Mouse (Mus musculus) intestine, embryonic 15.5 days (tissue): ENCODE data around the gene Wfdc15b. TPM values are rescaled to one million over a fixed set of nuclear protein-coding genes. Genes with fewer than 3 reads are reported as not detected.
A peak's percentile ranks its signal among the peaks of the same experiment; 100 is the strongest.
"Not testable (repeated sequence)": the region's sequence is repeated elsewhere in the genome, so short reads cannot be mapped to it uniquely, and the experiment has no call there.

Source experiments
- ATAC-seq: fragments of 200-750 bp; cut with Nextera tagmentation; 2 replicates; pipeline ENCODE4 v1.8.0; 2017; ENCODE audit warnings: moderate TSS enrichment, moderate library complexity
- H3K27ac ChIP-seq: fragments of 300-500 bp; sonication (generic); 2 replicates; pipeline ENCODE4 v1.5.1; 2015; ENCODE audit warnings: mild to moderate bottlenecking, inconsistent platforms
- H3K27me3 ChIP-seq: fragments of 300-500 bp; sonication (generic); replicated peaks from 2 replicates; pipeline ENCODE4 v1.6.1; 2015; ENCODE audit warnings: inconsistent platforms
- H3K36me3 ChIP-seq: fragments of 300-500 bp; sonication (generic); 2 replicates; pipeline ENCODE4 v1.6.1; 2015; ENCODE audit warnings: inconsistent platforms
- H3K4me1 ChIP-seq: fragments of 300-500 bp; sonication (generic); replicated peaks from 2 replicates; pipeline ENCODE4 v1.6.1; 2015; ENCODE audit warnings: inconsistent platforms
- H3K4me2 ChIP-seq: fragments of 300-500 bp; sonication (generic); replicated peaks from 2 replicates; pipeline ENCODE4 v1.6.1; 2015; ENCODE audit warnings: mild to moderate bottlenecking, inconsistent platforms
- H3K4me3 ChIP-seq: fragments of 300-500 bp; sonication (generic); replicated peaks from 2 replicates; pipeline ENCODE4 v1.5.1; 2015; ENCODE audit warnings: inconsistent platforms
- H3K9ac ChIP-seq: fragments of 300-500 bp; sonication (generic); 2 replicates; pipeline ENCODE4 v1.6.1; 2015; ENCODE audit warnings: inconsistent platforms
- H3K9me3 ChIP-seq: fragments of 300-500 bp; sonication (generic); 2 replicates; pipeline ENCODE4 v1.6.1; 2016; ENCODE audit warnings: inconsistent platforms
- WGBS: fragments of 180-500 bp; shearing (Covaris S2); methylation state at CpG from one replicate; pipeline ENCODE4 v1.1.7; 2015; 5-methylcytosine and 5-hydroxymethylcytosine counted together
- polyA plus RNA-seq: library from polyadenylated mRNA; unstranded; fragments of >200 nt; fragmentation: Nextera tagmentation; extraction: Ambion mirVana; gene quantifications from 2 replicates; pipeline ENCODE4 v1.2.1, GENCODE M21; 2015

The Wfdc15b gene
- polyA plus RNA-seq: 27.0 and 32.1 TPM in 2 replicates

- H3K4me3 ChIP-seq: 0 out of 2 replicates have a peak within 1 kb of the TSS, but pooled peaks have one; percentile 7
- H3K4me2 ChIP-seq: peak within 1 kb of the TSS; percentile 45
- peak; percentile 81 for ATAC-seq
- no peak within 1 kb of the TSS for H3K27ac ChIP-seq
- no peak within 1 kb of the TSS for H3K9ac ChIP-seq
- WGBS: 41% methylated on average over 11 of the region's 11 CpGs
- H3K9me3 ChIP-seq: no peaks in the 10 kb centered on the region
- H3K4me1 ChIP-seq: no peaks in the 10 kb centered on the region
- H3K27me3 ChIP-seq: no peaks in the 10 kb centered on the region
- no peaks in the 10 kb centered on the region for H3K36me3 ChIP-seq
These were observed at the start of gene Wfdc15b for GRCm38 (mm10) chr2:164221522-164221921. Gene Wfdc15b, minus strand, starts transcription at chr2:164221660.

DNA sequence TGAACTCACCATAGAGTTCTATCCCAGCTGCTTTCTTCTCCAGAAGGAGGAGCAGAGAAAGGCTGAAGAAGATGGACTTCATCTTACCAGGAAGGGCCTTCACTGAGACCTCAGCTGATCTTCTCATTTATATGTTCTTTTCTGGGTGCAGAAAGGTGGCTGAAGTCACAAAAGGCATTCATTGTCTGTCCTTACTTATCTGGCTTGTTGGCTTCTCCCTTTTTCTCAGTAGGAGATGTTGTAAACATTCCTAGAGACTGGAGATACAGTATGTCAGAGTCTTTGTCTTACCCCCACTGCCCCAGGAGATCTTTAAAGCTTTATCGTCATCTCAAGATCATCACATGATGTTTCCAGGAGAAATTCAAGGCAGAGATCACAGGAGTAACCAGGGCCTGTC lies 35.1 kb upstream of the Wfdc15b start, which contains the start of gene Svs3b:
Gene Svs3b, minus strand, starts transcription at position 101 of the 400 bp plus-strand sequence.
- not testable (repeated sequence) for H3K4me3 ChIP-seq, H3K9ac ChIP-seq, H3K4me1 ChIP-seq, H3K27me3 ChIP-seq, H3K9me3 ChIP-seq, H3K36me3 ChIP-seq, H3K4me2 ChIP-seq, ATAC-seq, H3K27ac ChIP-seq
- 61% methylated on average over 1 of the region's 1 CpGs for WGBS

DNA sequence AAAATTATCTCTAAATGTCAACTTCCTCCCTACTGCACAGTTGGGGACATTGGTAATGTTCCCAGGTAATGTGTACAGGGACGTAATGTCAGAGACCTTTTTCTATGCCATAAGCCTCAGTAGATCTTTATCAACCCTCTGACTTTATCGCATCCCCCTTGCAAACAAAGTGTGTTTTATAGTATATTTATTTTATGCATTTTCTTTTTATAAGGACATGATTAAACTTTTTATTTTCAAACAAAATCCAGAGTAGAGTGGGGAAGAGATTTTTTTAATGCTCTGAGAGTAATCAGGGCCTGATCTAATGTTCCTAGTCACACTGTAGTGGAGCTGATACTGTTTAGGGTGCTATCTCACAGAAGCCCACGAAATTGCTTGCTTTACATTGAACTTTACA lies 16.9 kb upstream of the Wfdc15b start, which contains the start of gene Svs2:
Gene Svs2, minus strand, starts transcription at position 101 of the 400 bp plus-strand sequence.
- no peak for ATAC-seq
- no peak within 1 kb of the TSS for H3K9ac ChIP-seq
- no peak within 1 kb of the TSS for H3K4me2 ChIP-seq
- H3K36me3 ChIP-seq: no peaks in the 10 kb centered on the region
- no peaks in the 10 kb centered on the region for H3K9me3 ChIP-seq
- no peaks in the 10 kb centered on the region for H3K27me3 ChIP-seq
- WGBS: 83% methylated on average over 3 of the region's 3 CpGs
- H3K27ac ChIP-seq: no peak within 1 kb of the TSS
- no peaks in the 10 kb centered on the region for H3K4me1 ChIP-seq
- H3K4me3 ChIP-seq: no peak within 1 kb of the TSS

- Histone ChIP-seq H3K36me3 (no peaks in the 10 kb centered on the region), H3K4me3 (no peak overlapping the region), H3K9ac (no peak overlapping the region), H3K4me1 (no peaks in the 10 kb centered on the region), H3K27ac (no peak overlapping the region), H3K27me3 (no peaks in the 10 kb centered on the region), H3K9me3 (no peaks in the 10 kb centered on the region), H3K4me2 (no peak overlapping the region)
- 71% methylated on average over 8 of the region's 8 CpGs for WGBS
- peak; percentile 43 for ATAC-seq
These were observed 11.2 kb upstream of the Wfdc15b start for GRCm38 (mm10) chr2:164232671-164233070.

- H3K4me3 ChIP-seq: no peak overlapping the region
- no peak overlapping the region for H3K27ac ChIP-seq
- H3K4me2 ChIP-seq: no peak overlapping the region
- H3K9ac ChIP-seq: no peak overlapping the region
- H3K9me3 ChIP-seq: no peaks in the 10 kb centered on the region
- H3K4me1 ChIP-seq: no peaks in the 10 kb centered on the region
- H3K36me3 ChIP-seq: no peaks in the 10 kb centered on the region
- no peak for ATAC-seq
- WGBS: 85% methylated on average over 8 of the region's 8 CpGs
- no peaks in the 10 kb centered on the region for H3K27me3 ChIP-seq
These were observed 7.1 kb upstream of the Wfdc15b start for GRCm38 (mm10) chr2:164228361-164229070.

GRCm38 (mm10) chr2:164219295-164219694 lies 2.2 kb downstream of the Wfdc15b start:
- Histone ChIP-seq H3K27me3 (no peaks in the 10 kb centered on the region), H3K9me3 (no peaks in the 10 kb centered on the region), H3K9ac (no peak overlapping the region), H3K4me3 (no peak overlapping the region), H3K27ac (no peak overlapping the region), H3K36me3 (no peaks in the 10 kb centered on the region), H3K4me2 (no peak overlapping the region), H3K4me1 (no peaks in the 10 kb centered on the region)
- WGBS: 89% methylated on average over 9 of the region's 9 CpGs
- no peak for ATAC-seq

- H3K9me3 ChIP-seq: no peaks in the 10 kb centered on the region
- no peak overlapping the region for H3K27ac ChIP-seq
- no peaks in the 10 kb centered on the region for H3K4me1 ChIP-seq
- H3K4me3 ChIP-seq: no peak overlapping the region
- H3K9ac ChIP-seq: no peak overlapping the region
- H3K27me3 ChIP-seq: no peaks in the 10 kb centered on the region
- no peak overlapping the region for H3K4me2 ChIP-seq
- no peaks in the 10 kb centered on the region for H3K36me3 ChIP-seq
- WGBS: 90% methylated on average over 5 of the region's 5 CpGs
- ATAC-seq: no peak
These were observed 8.7 kb downstream of the Wfdc15b start for GRCm38 (mm10) chr2:164212711-164213110.

- no peaks in the 10 kb centered on the region for H3K4me1 ChIP-seq
- WGBS: 85% methylated on average over 4 of the region's 4 CpGs
- H3K4me2 ChIP-seq: no peak overlapping the region
- no peaks in the 10 kb centered on the region for H3K27me3 ChIP-seq
- H3K27ac ChIP-seq: no peak overlapping the region
- no peaks in the 10 kb centered on the region for H3K36me3 ChIP-seq
- no peaks in the 10 kb centered on the region for H3K9me3 ChIP-seq
- no peak overlapping the region for H3K4me3 ChIP-seq
- no peak for ATAC-seq
- no peak overlapping the region for H3K9ac ChIP-seq
These were observed 10.6 kb downstream of the Wfdc15b start for GRCm38 (mm10) chr2:164210892-164211291.

- no peak overlapping the region for H3K9ac ChIP-seq
- ATAC-seq: no peak
- no peak overlapping the region for H3K4me3 ChIP-seq
- H3K36me3 ChIP-seq: no peaks in the 10 kb centered on the region
- H3K27ac ChIP-seq: no peak overlapping the region
- H3K9me3 ChIP-seq: no peaks in the 10 kb centered on the region
- H3K4me1 ChIP-seq: no peaks in the 10 kb centered on the region
- WGBS: 72% methylated on average over 4 of the region's 4 CpGs
- H3K4me2 ChIP-seq: no peak overlapping the region
- no peaks in the 10 kb centered on the region for H3K27me3 ChIP-seq
These were observed 14.8 kb downstream of the Wfdc15b start for GRCm38 (mm10) chr2:164206676-164207075.

DNA sequence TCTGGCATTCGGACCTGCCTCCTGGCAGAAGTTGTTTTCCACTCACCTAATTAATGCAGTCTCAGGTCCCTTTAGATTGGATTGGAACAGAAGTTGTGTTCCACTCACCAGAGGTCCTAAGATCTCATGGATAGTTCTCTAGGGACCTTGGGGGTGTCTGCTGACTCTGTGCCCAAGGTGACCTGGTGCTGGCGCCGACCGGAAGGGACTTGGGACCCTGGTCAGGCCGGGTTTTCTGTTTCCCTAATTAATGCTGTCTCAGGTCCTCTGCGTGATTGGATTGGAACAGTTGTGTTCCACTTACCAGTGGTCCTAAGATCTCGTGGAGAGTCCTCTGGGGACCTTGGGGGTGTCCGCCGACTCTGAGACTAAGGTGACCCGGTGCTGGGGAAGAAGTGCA lies 15.4 kb downstream of the Wfdc15b start:
- H3K4me2 ChIP-seq, H3K36me3 ChIP-seq, H3K27me3 ChIP-seq, ATAC-seq, H3K4me1 ChIP-seq, H3K9me3 ChIP-seq, H3K4me3 ChIP-seq, H3K9ac ChIP-seq, H3K27ac ChIP-seq: not testable (repeated sequence)
- 92% methylated on average over 10 of the region's 10 CpGs for WGBS

- Histone ChIP-seq H3K27me3 (no peaks in the 10 kb centered on the region), H3K36me3 (no peaks in the 10 kb centered on the region), H3K9ac (no peak within 1 kb of the TSS), H3K9me3 (no peaks in the 10 kb centered on the region), H3K4me2 (no peak within 1 kb of the TSS), H3K27ac (no peak within 1 kb of the TSS), H3K4me3 (no peak within 1 kb of the TSS), H3K4me1 (no peaks in the 10 kb centered on the region)
- ATAC-seq: no peak
- 79% methylated on average over 20 of the region's 20 CpGs for WGBS
These were observed 21.7 kb downstream of the Wfdc15b start, which contains the start of gene Wfdc15a for GRCm38 (mm10) chr2:164199626-164200327. Gene Wfdc15a, minus strand, starts transcription at chr2:164200130.

DNA sequence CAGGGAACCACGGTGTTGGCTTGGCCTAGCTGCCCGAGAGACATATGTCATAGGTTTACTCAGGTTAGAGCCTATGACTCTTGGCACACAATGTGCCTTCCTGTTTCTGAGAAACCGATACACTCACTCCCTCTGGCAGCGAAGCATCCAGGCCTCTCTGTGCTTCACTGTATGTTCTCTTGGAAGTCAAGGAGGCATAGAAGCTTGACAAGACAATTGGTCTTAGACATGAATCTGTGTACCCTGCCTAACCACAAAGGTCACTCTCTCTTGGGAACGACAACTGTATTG lies 24.8 kb downstream of the Wfdc15b start:
- H3K9ac ChIP-seq: no peak overlapping the region
- H3K4me3 ChIP-seq: no peak overlapping the region
- H3K36me3 ChIP-seq: no peaks in the 10 kb centered on the region
- no peak for ATAC-seq
- no peaks in the 10 kb centered on the region for H3K27me3 ChIP-seq
- no peaks in the 10 kb centered on the region for H3K4me1 ChIP-seq
- no peak overlapping the region for H3K27ac ChIP-seq
- 78% methylated on average over 5 of the region's 5 CpGs for WGBS
- no peaks in the 10 kb centered on the region for H3K9me3 ChIP-seq
- no peak overlapping the region for H3K4me2 ChIP-seq
